In genomic region chr16:6012853-6013252, GRCm38 (mm10) we compare ENCODE assay signal across 22 mouse cellular contexts.
"Had no signal": no experiment of that assay in that cellular context is flagged by ENCODE, and none has a peak within 500 bp of the region (broad histone marks: within the 10 kb centered on the region; RNA-seq: fewer than 3 reads in every experiment).

No protein-coding gene starts in this region.

- H3K4me1 ChIP-seq: heart, embryonic 13.5 days; heart, embryonic 15.5 days; hindbrain, embryonic 13.5 days; hindbrain, embryonic 15.5 days; kidney, embryonic 15.5 days; limb, embryonic 13.5 days; limb, embryonic 15.5 days; liver, embryonic 12.5 days had no signal

- DNase-seq: forebrain, postnatal 0 days; gastrocnemius, postnatal 14 days; gastrocnemius, postnatal 36 days; heart, adult 2 months; heart, postnatal 14 days; heart, postnatal 36 days; kidney, adult 18-20 months; layer of hippocampus, adult 9-11 months; layer of hippocampus, postnatal 36 days; left cerebral cortex, postnatal 4 days had no signal

- H3K27ac ChIP-seq: heart, adult 2 months; heart, embryonic 13.5 days; heart, embryonic 15.5 days; hindbrain, embryonic 13.5 days; hindbrain, embryonic 15.5 days; hindbrain, postnatal 0 days; kidney, embryonic 15.5 days; limb, embryonic 13.5 days; limb, embryonic 15.5 days; liver, embryonic 12.5 days; liver, embryonic 14.5 days had no signal

- H3K9me3 ChIP-seq: heart, embryonic 13.5 days; heart, embryonic 15.5 days; hindbrain, embryonic 13.5 days; hindbrain, embryonic 15.5 days; kidney, embryonic 15.5 days; limb, embryonic 13.5 days; limb, embryonic 15.5 days; liver, embryonic 12.5 days had no signal

- H3K9ac ChIP-seq: forebrain, postnatal 0 days; heart, embryonic 13.5 days; heart, embryonic 15.5 days; hindbrain, embryonic 13.5 days; hindbrain, embryonic 15.5 days; kidney, embryonic 15.5 days; limb, embryonic 13.5 days; limb, embryonic 15.5 days; liver, embryonic 12.5 days; liver, embryonic 14.5 days had no signal

- H3K27me3 ChIP-seq: heart, embryonic 13.5 days; heart, embryonic 15.5 days; hindbrain, embryonic 13.5 days; hindbrain, embryonic 15.5 days; kidney, embryonic 15.5 days; limb, embryonic 13.5 days; limb, embryonic 15.5 days; liver, embryonic 12.5 days had no signal

- H3K4me2 ChIP-seq: heart, embryonic 11.5 days; heart, embryonic 13.5 days; heart, embryonic 15.5 days; hindbrain, embryonic 13.5 days; hindbrain, embryonic 15.5 days; kidney, embryonic 15.5 days; limb, embryonic 13.5 days; limb, embryonic 15.5 days; liver, embryonic 12.5 days had no signal

- H3K36me3 ChIP-seq: heart, embryonic 13.5 days; heart, embryonic 15.5 days; hindbrain, embryonic 13.5 days; hindbrain, embryonic 15.5 days; kidney, embryonic 15.5 days; limb, embryonic 13.5 days; limb, embryonic 15.5 days; liver, embryonic 12.5 days had no signal

- H3K4me3 ChIP-seq: heart, adult 2 months; heart, embryonic 13.5 days; heart, embryonic 15.5 days; hindbrain, embryonic 13.5 days; hindbrain, embryonic 15.5 days; kidney, embryonic 15.5 days; limb, embryonic 13.5 days; limb, embryonic 15.5 days; liver, embryonic 12.5 days had no signal

- ATAC-seq: forebrain, postnatal 0 days; hindbrain, postnatal 0 days; intestine, embryonic 16.5 days; liver, embryonic 12.5 days had no signal
